Mouse (Mus musculus) small intestine, adult 2 months (tissue): ENCODE measurements around the gene Tns1. TPM values are rescaled to one million over a fixed set of nuclear protein-coding genes. Genes with fewer than 3 reads are reported as not detected.

Experiments used
- H3K27ac ChIP-seq: fragments of 200-500 bp; 2 replicates; pipeline ENCODE4 v1.5.1; 2012; ENCODE audit warnings: low read depth, low read length, control low read depth, inconsistent platforms; ENCODE audit not compliant: insufficient read depth
- H3K27me3 ChIP-seq: fragments of 200-500 bp; 2 replicates; pipeline ENCODE4 v1.6.1; 2012; ENCODE audit warnings: mild to moderate bottlenecking, moderate library complexity, low read length, inconsistent platforms; ENCODE audit not compliant: control insufficient read depth, insufficient read depth
- H3K36me3 ChIP-seq: fragments of 200-500 bp; 2 replicates; pipeline ENCODE4 v1.6.1; 2012; ENCODE audit warnings: mild to moderate bottlenecking, low read length, control low read depth, inconsistent platforms; ENCODE audit not compliant: control insufficient read depth, insufficient read depth
- H3K4me1 ChIP-seq: fragments of 200-500 bp; 2 replicates; pipeline ENCODE4 v1.6.1; 2012; ENCODE audit warnings: low read length, inconsistent platforms, mixed read lengths; ENCODE audit not compliant: control insufficient read depth, insufficient read depth, insufficient read length
- H3K4me3 ChIP-seq: fragments of 200-500 bp; 2 replicates; pipeline ENCODE4 v1.5.1; 2012; ENCODE audit warnings: low read depth, mild to moderate bottlenecking, control low read depth, inconsistent platforms, low read length, moderate library complexity
- CTCF ChIP-seq: fragments of 200-500 bp; IDR thresholded peaks from 2 replicates; pipeline ENCODE4 v1.5.1; 2012; ENCODE audit warnings: low read depth, mild to moderate bottlenecking, control low read depth, inconsistent platforms, low read length, moderate library complexity, mixed read lengths; ENCODE audit not compliant: insufficient replicate concordance, insufficient read length; ENCODE audit errors: extremely low read depth
- POLR2A ChIP-seq: fragments of 200-500 bp; IDR thresholded peaks from 2 replicates; pipeline ENCODE4 v1.6.1; 2012; ENCODE audit warnings: low read depth, mild to moderate bottlenecking, control low read depth, inconsistent platforms, low read length, moderate library complexity
- WGBS: fragments of 180-500 bp; shearing (Covaris S2); methylation state at CpG from one replicate; pipeline ENCODE4 v1.1.7; 2018; 5-methylcytosine and 5-hydroxymethylcytosine counted together
- polyA plus RNA-seq: library from polyadenylated mRNA; depleted of rRNA; stranded (reverse); fragments of >200 nt; gene quantifications from 2 replicates; pipeline ENCODE4 v1.2.3, GENCODE M21; 2012

Gene Tns1
- polyA plus RNA-seq, 1 experiment: 79.6 TPM

GRCm38 (mm10) chr1:73935442-73936080, 188.7 kb downstream of the Tns1 start:
- Histone ChIP-seq H3K36me3 (0 out of 2 replicates have a peak, but pooled peaks cover 1% of the 10 kb centered on the region), H3K4me1 (no peaks in the 10 kb centered on the region; the same call in 1 of the 2 replicates), H3K27ac (no peak overlapping the region), H3K4me3 (no peak overlapping the region), H3K27me3 (no peaks in the 10 kb centered on the region)
- TF ChIP-seq CTCF (no peak), POLR2A (no peak)
- WGBS: 55% methylated on average over 4 of the region's 4 CpGs

DNA sequence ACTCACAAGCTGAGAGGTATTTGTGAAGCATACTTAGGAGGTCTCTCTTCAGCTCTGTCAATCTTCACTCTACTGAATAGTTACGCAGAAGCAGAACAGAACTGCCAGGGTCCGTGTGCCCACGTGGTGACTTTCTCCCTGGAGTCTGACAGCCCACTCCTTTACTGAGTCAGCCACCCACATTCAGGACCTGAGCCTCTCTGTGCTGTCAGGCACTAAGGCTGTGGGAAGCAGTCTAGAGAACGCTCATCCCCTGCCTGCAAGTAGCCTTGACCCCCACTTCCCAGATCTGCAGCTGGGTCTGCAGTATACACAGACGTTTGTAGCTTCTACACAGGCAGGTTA, 191.1 kb downstream of the Tns1 start:
- no peaks in the 10 kb centered on the region for H3K27me3 ChIP-seq
- H3K4me1 ChIP-seq: peaks cover 2% of the 10 kb centered on the region; the same call in 1 of the 2 replicates
- H3K36me3 ChIP-seq: 0 out of 2 replicates have a peak, but pooled peaks cover 1% of the 10 kb centered on the region
- 81% methylated on average over 5 of the region's 5 CpGs for WGBS
- peak overlapping the region; percentile 64 for H3K27ac ChIP-seq
- H3K4me3 ChIP-seq: no peak overlapping the region
- no peak for TF ChIP-seq CTCF
- no peak for TF ChIP-seq POLR2A

- no peak overlapping the region for H3K4me3 ChIP-seq
- H3K4me1 ChIP-seq: peaks cover 2% of the 10 kb centered on the region; the same call in 1 of the 2 replicates
- H3K27ac ChIP-seq: peak overlapping the region; percentile 64
- no peak for TF ChIP-seq POLR2A
- H3K27me3 ChIP-seq: no peaks in the 10 kb centered on the region
- 64% methylated on average over 10 of the region's 10 CpGs for WGBS
- peaks cover 1% of the 10 kb centered on the region; the same call in 1 of the 2 replicates for H3K36me3 ChIP-seq
These were observed 191.7 kb downstream of the Tns1 start for GRCm38 (mm10) chr1:73932421-73933145.

DNA sequence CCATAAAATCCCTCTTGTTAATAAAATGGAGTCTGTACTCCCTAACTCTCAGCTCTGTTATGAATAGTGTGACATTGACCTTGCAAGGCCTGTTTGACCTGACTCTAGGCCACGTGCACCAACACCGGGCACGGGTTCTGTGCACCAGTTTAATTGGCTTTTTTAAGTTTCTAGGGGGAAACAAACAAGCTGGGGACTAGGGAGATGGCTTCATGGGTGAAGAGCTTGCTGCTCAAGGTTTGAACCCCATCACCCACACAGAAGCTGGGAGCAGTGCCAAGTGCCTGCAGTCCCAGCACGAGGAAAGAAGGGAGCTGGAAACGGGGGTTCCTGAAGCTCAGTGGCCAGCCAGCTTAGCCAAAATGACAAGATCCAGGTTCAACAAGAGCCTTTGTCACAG, 192.4 kb downstream of the Tns1 start:
- peak overlapping the region; percentile 28; the same call in 1 of the 2 replicates for H3K27ac ChIP-seq
- no peaks in the 10 kb centered on the region for H3K27me3 ChIP-seq
- WGBS: 51% methylated on average over 5 of the region's 5 CpGs
- TF ChIP-seq POLR2A (no peak), CTCF (no peak)
- peaks cover 2% of the 10 kb centered on the region; the same call in 1 of the 2 replicates for H3K4me1 ChIP-seq
- peaks cover 1% of the 10 kb centered on the region; the same call in 1 of the 2 replicates for H3K36me3 ChIP-seq
- H3K4me3 ChIP-seq: no peak overlapping the region

DNA sequence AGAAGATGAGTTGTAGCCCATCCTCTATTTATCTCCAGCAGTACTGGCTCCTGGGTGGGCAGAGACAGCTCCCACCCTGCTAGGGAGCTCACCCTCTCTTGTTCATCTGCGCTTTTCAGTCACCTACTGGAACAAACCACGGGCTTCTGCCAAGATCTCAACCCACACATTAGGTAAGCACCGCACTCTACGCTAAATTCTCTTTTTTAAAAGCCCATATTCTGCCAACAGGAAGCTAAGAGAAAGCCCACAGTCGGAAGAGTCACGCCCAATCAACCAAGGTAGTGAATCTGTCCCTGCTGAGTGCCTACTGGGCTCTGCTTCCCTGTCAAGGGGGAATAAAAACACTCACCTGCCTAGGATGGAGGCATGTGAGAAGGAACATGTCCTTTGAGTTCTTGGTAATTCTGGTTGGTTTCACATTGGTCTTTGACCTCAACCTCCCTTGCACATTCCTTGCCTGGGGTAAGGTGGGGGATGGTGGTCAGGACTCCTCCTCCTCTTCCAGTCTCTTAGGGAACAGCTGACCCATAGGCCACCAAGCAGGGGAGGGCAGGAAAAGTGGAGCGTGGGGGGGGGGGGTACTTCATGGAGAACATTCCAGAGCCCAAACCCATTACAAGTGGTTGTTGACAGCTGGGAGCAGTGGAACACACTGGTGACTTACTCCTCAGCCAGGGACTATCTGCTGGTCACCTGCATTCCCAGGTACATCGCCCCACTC, 193.7 kb downstream of the Tns1 start:
- Histone ChIP-seq H3K36me3 (peaks cover 1% of the 10 kb centered on the region; the same call in 1 of the 2 replicates), H3K4me3 (no peak overlapping the region), H3K27ac (no peak overlapping the region), H3K27me3 (no peaks in the 10 kb centered on the region), H3K4me1 (peaks cover 2% of the 10 kb centered on the region; the same call in 1 of the 2 replicates)
- WGBS: 71% methylated on average over 8 of the region's 8 CpGs
- TF ChIP-seq POLR2A (no peak), CTCF (no peak)

DNA sequence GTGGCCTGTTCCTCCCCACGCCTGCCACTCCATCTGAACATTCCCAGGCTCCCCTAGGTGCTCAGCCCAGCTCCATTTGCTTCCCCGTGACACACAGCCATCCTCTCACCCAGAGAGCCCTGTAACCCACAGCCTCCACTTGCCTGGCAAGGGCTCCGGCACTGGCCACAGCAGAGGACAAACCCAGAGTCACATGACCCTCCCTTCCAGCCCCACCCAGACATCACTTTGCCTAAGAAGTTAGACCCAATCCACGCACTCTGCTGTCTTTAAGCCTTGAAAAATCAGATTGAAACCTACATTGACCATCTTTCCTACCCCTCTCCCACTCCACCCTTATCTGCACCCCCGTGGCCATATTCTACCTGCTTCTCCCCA, 194.3 kb downstream of the Tns1 start:
- H3K27ac ChIP-seq: no peak overlapping the region
- no peaks in the 10 kb centered on the region for H3K27me3 ChIP-seq
- WGBS: 74% methylated on average over 5 of the region's 5 CpGs
- peaks cover 1% of the 10 kb centered on the region; the same call in 1 of the 2 replicates for H3K36me3 ChIP-seq
- H3K4me3 ChIP-seq: no peak overlapping the region
- TF ChIP-seq POLR2A (no peak), CTCF (no peak)
- peaks cover 2% of the 10 kb centered on the region; the same call in 1 of the 2 replicates for H3K4me1 ChIP-seq
